Mouse (Mus musculus) liver, embryonic 14 days (tissue): ENCODE results near the gene Sypl. TPM values are rescaled to one million over a fixed set of nuclear protein-coding genes. Genes with fewer than 3 reads are reported as not detected.

ENCODE experiments used
- polyA plus RNA-seq: library from polyadenylated mRNA; depleted of rRNA; stranded (reverse); fragments of >200 nt; gene quantifications from 2 replicates; pipeline ENCODE4 v1.2.3, GENCODE M21; 2012; rRNA removed

Sypl gene
- 13.9 and 17.1 TPM in 2 replicates for polyA plus RNA-seq

DNA sequence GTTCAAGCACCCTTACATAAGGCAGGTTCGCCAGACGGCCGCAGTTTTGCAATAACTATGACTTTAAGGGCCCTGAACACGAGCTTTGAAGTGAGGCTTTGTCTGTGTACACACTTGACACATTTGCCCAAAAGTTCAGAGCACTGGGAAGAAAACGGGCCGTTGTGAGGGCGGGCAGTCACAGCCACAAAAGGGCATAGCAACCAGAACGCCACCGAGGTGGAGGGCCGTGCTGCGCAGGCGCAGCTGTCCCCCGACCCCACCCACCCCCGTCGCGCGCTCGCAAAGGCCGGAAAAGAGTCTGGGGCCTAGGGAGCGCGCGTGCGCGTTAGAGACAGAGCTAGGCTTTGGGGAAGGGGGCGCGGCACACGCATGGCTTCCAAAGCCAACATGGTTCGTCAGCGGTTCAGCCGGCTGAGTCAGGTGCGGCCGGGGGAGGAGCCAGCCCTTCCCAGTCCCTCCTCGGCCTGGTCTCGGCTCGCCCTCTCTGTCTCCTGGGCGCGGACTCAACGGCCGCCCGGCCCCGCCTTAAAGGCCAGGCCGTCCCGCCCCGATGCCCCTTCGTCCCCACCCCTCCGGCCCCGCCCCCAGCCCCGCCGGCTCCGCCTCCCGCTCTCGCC is at the start of gene Sypl:
Sypl (plus strand) TSS at position 296 of the 620 bp plus-strand sequence.

Other genes starting within 250 kb of the Sypl start
- gene Nampt, start 134.3 kb upstream of the Sypl start, polyA plus RNA-seq, result 5.9 and 7.1 TPM in 2 replicates
- gene Cdhr3, start 139.0 kb downstream of the Sypl start, polyA plus RNA-seq, result not detected in 2 replicates
- gene Atxn7l1, start 193.8 kb downstream of the Sypl start, polyA plus RNA-seq, result 12.3 and 13.7 TPM in 2 replicates